Mouse (Mus musculus): Measurements from ENCODE around the gene Snx14. TPM values are rescaled to one million over a fixed set of nuclear protein-coding genes. Genes with fewer than 3 reads are reported as not detected.

Gene Snx14
- polyA plus RNA-seq, 1 experiment from 2014 or later = 27.7 TPM

DNA sequence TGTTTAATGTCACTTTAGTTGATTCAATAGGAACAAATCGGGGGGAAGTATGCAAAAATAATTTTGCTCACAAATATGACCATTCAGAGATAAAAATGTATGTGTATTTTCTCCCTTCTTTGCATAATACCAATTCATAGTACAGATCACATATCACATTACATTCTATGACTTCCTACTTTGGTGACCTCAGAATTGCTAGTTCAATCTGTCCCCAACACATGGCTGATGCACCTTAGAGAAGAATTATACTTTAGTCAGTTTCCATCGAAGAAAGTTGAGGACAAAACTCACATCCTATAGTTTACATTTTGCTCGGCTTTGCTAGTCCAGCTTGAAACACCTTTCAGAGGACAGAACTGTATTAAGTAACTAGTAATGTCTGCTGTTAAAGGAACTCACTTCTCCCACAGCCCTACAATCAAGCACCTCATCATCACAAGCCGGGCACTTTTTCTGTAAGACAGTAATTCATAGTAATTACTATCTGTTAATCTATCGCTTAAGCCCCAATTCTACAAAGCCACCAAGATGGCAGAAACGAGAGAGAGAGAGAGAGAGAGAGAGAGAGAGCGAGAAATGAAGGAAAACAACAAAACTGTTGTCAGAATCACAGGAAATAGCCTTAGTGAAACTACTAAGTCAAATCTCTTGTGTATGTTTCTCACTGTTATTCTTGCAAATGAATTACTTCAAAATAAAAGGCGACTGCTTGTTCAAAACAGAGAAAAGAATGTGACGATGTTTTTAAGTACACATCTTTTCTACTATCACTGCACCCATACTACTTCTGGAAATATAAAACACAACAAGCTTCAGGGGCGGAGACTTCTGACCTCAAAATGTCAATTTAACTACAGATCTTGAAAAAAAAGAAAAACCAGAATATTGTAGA is 1.2 kb downstream of the Snx14 start:
- ATAC-seq (replicated peaks) = no peak
- Histone ChIP-seq H3K27ac (replicated peaks) (no peak overlapping the region), H3K4me3 (peak overlapping the region; percentile 63), H3K9ac (replicated peaks) (peak overlapping the region; percentile 65), H3K36me3 (no peaks in the 10 kb centered on the region), H3K9me3 (no peaks in the 10 kb centered on the region), H3K4me2 (replicated peaks) (peak overlapping the region; percentile 67), H3K4me1 (peaks cover 12% of the 10 kb centered on the region; the same call in 1 of the 2 replicates), H3K27me3 (no peaks in the 10 kb centered on the region)
- 59% methylated on average over 10 of the region's 10 CpGs for whole genome bisulfite sequencing

DNA sequence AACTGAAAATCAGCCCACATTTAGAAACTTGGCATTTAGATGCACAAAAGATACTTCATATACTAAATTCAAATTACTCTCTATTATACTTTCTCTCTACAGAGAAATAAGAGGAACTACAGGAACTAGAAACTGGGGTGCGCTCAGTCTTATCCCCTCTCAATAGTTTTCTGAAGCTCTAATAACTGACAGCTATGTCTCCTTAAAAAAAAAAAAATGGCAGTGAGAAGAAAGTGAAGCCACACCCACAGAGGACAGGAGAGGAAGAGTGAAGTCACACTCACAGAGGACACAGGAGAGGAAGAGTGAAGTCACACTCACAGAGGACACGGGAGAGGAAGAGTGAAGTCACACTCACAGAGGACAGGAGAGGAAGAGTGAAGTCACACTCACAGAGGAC is 14.4 kb downstream of the Snx14 start:
- Histone ChIP-seq H3K4me2 (replicated peaks) (no peak overlapping the region), H3K36me3 (peaks cover 4% of the 10 kb centered on the region), H3K4me1 (no peaks in the 10 kb centered on the region), H3K9me3 (no peaks in the 10 kb centered on the region; the same call in 1 of the 2 replicates), H3K4me3 (no peak overlapping the region), H3K27ac (replicated peaks) (no peak overlapping the region), H3K27me3 (no peaks in the 10 kb centered on the region), H3K9ac (replicated peaks) (no peak overlapping the region)
- WGBS = 91% methylated on average over 2 of the region's 2 CpGs
- no peak for ATAC-seq (replicated peaks)

- Histone ChIP-seq H3K4me3 (no peak overlapping the region), H3K9ac (replicated peaks) (no peak overlapping the region), H3K27ac (replicated peaks) (no peak overlapping the region), H3K4me1 (no peaks in the 10 kb centered on the region), H3K9me3 (no peaks in the 10 kb centered on the region; the same call in 1 of the 2 replicates), H3K27me3 (no peaks in the 10 kb centered on the region), H3K4me2 (replicated peaks) (no peak overlapping the region), H3K36me3 (peaks cover 13% of the 10 kb centered on the region)
- WGBS = 98% methylated on average over 4 of the region's 4 CpGs
- no peak for ATAC-seq (replicated peaks)
These were observed 16.3 kb downstream of the Snx14 start for GRCm38 (mm10) chr9:88422428-88422827.

DNA sequence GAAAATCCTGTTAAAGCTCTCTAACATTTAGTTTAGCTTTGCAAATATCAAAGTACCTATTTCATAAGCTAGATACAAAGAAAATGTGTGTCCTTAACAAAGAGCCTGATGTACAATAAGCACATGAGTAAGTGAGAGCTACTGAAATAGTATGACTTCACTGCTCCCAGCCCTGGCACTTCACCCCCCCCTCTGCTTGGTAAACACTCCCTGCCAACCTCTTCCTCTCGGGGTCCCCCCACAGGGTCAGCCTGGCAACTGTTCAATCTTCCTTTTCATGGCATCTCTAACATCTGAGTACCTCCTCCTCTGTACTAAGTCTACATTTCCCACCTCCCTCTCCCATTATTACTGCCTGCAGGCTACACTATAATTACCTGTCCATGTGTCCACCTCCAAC is 22.0 kb downstream of the Snx14 start:
- no peak overlapping the region for H3K4me3 ChIP-seq
- no peak for ATAC-seq (replicated peaks)
- WGBS = 29% methylated on average over 1 of the region's 1 CpGs
- H3K9me3 ChIP-seq = no peaks in the 10 kb centered on the region
- no peak overlapping the region for H3K9ac ChIP-seq (replicated peaks)
- H3K4me1 ChIP-seq = no peaks in the 10 kb centered on the region
- no peak overlapping the region for H3K4me2 ChIP-seq (replicated peaks)
- peaks cover 17% of the 10 kb centered on the region for H3K36me3 ChIP-seq
- H3K27me3 ChIP-seq = no peaks in the 10 kb centered on the region
- H3K27ac ChIP-seq (replicated peaks) = no peak overlapping the region

- Histone ChIP-seq H3K27me3 (no peaks in the 10 kb centered on the region), H3K4me2 (replicated peaks) (no peak overlapping the region), H3K9me3 (no peaks in the 10 kb centered on the region), H3K27ac (replicated peaks) (no peak overlapping the region), H3K9ac (replicated peaks) (no peak overlapping the region), H3K36me3 (0 out of 2 replicates have a peak, but pooled peaks cover 14% of the 10 kb centered on the region), H3K4me3 (no peak overlapping the region), H3K4me1 (no peaks in the 10 kb centered on the region)
- ATAC-seq (replicated peaks) = no peak
- WGBS = 48% methylated on average over 2 of the region's 2 CpGs
These were observed 28.8 kb downstream of the Snx14 start for GRCm38 (mm10) chr9:88409978-88410377.

DNA sequence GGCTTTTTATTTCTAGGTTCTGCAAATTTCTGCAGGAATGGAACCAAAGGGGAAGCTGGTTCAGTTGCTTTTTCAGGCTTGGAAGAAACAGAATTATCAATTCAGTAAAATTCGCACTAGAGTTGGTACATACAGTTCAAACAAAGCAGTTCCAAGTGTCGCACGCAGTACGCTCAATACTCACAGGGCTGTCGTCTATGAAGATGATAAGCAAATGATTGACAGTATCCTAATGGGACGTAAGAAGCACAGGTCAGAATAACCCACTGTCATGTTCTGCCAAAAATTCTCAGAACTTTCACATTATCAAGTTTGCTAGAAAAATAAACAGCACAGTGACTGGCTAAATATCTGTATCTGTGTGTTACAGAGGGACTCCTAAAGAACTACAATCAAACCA is 34.2 kb downstream of the Snx14 start:
- H3K4me2 ChIP-seq (replicated peaks) = no peak overlapping the region
- no peaks in the 10 kb centered on the region for H3K27me3 ChIP-seq
- no peak overlapping the region for H3K4me3 ChIP-seq
- ATAC-seq (replicated peaks) = no peak
- no peaks in the 10 kb centered on the region for H3K4me1 ChIP-seq
- WGBS = 95% methylated on average over 6 of the region's 6 CpGs
- H3K27ac ChIP-seq (replicated peaks) = no peak overlapping the region
- peaks cover 16% of the 10 kb centered on the region; the same call in 1 of the 2 replicates for H3K36me3 ChIP-seq
- H3K9me3 ChIP-seq = no peaks in the 10 kb centered on the region
- no peak overlapping the region for H3K9ac ChIP-seq (replicated peaks)

DNA sequence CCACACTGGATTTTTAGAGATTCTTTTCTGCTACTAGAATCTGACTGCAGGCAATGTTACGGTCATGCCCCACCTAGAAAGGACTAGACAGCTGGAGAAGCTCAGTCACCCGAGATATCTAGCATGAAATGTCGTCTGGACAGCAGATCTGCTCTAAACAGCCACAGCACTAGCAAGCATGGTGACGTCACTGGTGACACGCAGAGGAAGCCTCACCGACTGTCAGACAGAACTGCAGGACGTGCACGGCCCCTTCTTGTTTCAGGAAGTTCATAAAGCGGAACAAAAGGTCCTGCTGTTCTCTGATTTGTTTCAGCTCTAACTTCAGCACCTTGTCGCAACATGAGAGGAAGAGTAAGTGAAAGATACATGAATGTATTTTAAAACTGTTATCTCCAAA is 34.7 kb downstream of the Snx14 start:
- H3K9me3 ChIP-seq = no peaks in the 10 kb centered on the region
- no peak overlapping the region for H3K9ac ChIP-seq (replicated peaks)
- peaks cover 13% of the 10 kb centered on the region; the same call in 1 of the 2 replicates for H3K36me3 ChIP-seq
- H3K4me1 ChIP-seq = no peaks in the 10 kb centered on the region
- no peak for ATAC-seq (replicated peaks)
- WGBS = 85% methylated on average over 10 of the region's 10 CpGs
- no peaks in the 10 kb centered on the region for H3K27me3 ChIP-seq
- H3K27ac ChIP-seq (replicated peaks) = no peak overlapping the region
- no peak overlapping the region for H3K4me2 ChIP-seq (replicated peaks)
- H3K4me3 ChIP-seq = no peak overlapping the region

DNA sequence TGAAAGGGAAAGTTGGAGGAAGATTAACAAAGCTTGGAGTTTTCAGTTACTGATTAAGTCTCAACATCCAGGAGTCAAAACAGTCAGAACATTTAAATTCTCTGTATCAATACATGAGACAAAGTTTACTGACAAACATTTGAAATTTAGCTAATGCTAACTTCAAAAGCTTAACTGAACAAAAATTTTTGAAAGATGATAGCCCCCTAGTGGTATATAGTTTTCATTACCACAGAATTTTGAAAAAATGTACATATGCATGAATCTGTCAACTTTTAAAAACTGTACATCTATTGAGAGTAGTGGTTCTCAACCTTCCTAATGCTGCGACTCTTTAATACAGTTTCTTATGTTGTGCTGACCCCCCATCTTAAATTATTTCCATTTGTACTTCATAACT is 40.3 kb downstream of the Snx14 start:
- 92% methylated on average over 1 of the region's 1 CpGs for WGBS
- Histone ChIP-seq H3K4me1 (no peaks in the 10 kb centered on the region), H3K27ac (replicated peaks) (no peak overlapping the region), H3K4me2 (replicated peaks) (no peak overlapping the region), H3K27me3 (no peaks in the 10 kb centered on the region), H3K9me3 (no peaks in the 10 kb centered on the region), H3K4me3 (no peak overlapping the region), H3K9ac (replicated peaks) (no peak overlapping the region), H3K36me3 (peaks cover 21% of the 10 kb centered on the region)
- no peak for ATAC-seq (replicated peaks)

- H3K4me1 ChIP-seq = no peaks in the 10 kb centered on the region
- ATAC-seq (replicated peaks) = no peak; the same call in 1 of the 2 replicates
- peaks cover 23% of the 10 kb centered on the region for H3K36me3 ChIP-seq
- WGBS = 64% methylated on average over 8 of the region's 8 CpGs
- no peaks in the 10 kb centered on the region for H3K9me3 ChIP-seq
- H3K4me3 ChIP-seq = no peak overlapping the region
- H3K27ac ChIP-seq (replicated peaks) = no peak overlapping the region
- no peak overlapping the region for H3K4me2 ChIP-seq (replicated peaks)
- H3K27me3 ChIP-seq = no peaks in the 10 kb centered on the region
- H3K9ac ChIP-seq (replicated peaks) = no peak overlapping the region
These were observed 43.9 kb downstream of the Snx14 start for GRCm38 (mm10) chr9:88394852-88395251.

GRCm38 (mm10) chr9:88388826-88389225 is 49.9 kb downstream of the Snx14 start:
- 60% methylated on average over 5 of the region's 5 CpGs for WGBS
- Histone ChIP-seq H3K27ac (replicated peaks) (no peak overlapping the region), H3K9me3 (no peaks in the 10 kb centered on the region)

DNA sequence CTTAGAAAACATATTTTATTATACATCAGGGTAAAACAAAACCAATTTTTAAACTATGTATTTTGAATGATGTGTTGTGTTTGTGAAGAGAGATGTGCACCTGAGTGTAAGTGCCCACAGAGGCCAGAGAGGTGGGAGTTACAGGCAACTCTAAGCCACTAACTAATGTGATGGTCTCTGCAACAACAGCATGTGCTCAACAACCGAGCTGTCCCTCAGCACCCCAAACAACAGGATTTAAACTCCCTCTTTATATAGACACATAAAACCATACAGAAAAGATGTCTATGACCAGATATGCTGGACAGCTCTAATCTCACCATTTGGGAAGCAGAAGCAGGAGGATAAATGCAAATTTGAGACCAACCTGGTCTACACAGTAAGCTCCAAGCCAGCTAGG is 58.2 kb downstream of the Snx14 start:
- Histone ChIP-seq H3K4me2 (replicated peaks) (no peak overlapping the region), H3K27ac (replicated peaks) (no peak overlapping the region), H3K4me3 (no peak overlapping the region), H3K9me3 (no peaks in the 10 kb centered on the region), H3K4me1 (no peaks in the 10 kb centered on the region), H3K36me3 (peaks cover 35% of the 10 kb centered on the region), H3K9ac (replicated peaks) (no peak overlapping the region), H3K27me3 (no peaks in the 10 kb centered on the region)
- ATAC-seq (replicated peaks) = no peak
- WGBS = 83% methylated on average over 1 of the region's 1 CpGs

More at GRCm38 (mm10) chr9:88388826-88389225, 49.9 kb downstream of the Snx14 start:
- Histone ChIP-seq H3K27me3 (no peaks in the 10 kb centered on the region), H3K4me1 (no peaks in the 10 kb centered on the region), H3K4me2 (replicated peaks) (no peak overlapping the region), H3K36me3 (peaks cover 23% of the 10 kb centered on the region), H3K4me3 (no peak overlapping the region), H3K9ac (replicated peaks) (no peak overlapping the region)
- ATAC-seq (replicated peaks) = no peak

- Histone ChIP-seq H3K9me3 (no peaks in the 10 kb centered on the region), H3K4me2 (replicated peaks) (no peak overlapping the region), H3K4me3 (no peak overlapping the region), H3K27me3 (no peaks in the 10 kb centered on the region), H3K36me3 (peaks cover 35% of the 10 kb centered on the region), H3K27ac (replicated peaks) (no peak overlapping the region), H3K9ac (replicated peaks) (no peak overlapping the region), H3K4me1 (no peaks in the 10 kb centered on the region)
- 82% methylated on average over 7 of the region's 7 CpGs for WGBS
- no peak for ATAC-seq (replicated peaks)
These were observed 58.7 kb downstream of the Snx14 start for GRCm38 (mm10) chr9:88380076-88380475.

All from forebrain, embryonic 15.5 days (tissue).